ENCODE assay signal across 8 mouse cellular contexts in the genomic region with DNA sequence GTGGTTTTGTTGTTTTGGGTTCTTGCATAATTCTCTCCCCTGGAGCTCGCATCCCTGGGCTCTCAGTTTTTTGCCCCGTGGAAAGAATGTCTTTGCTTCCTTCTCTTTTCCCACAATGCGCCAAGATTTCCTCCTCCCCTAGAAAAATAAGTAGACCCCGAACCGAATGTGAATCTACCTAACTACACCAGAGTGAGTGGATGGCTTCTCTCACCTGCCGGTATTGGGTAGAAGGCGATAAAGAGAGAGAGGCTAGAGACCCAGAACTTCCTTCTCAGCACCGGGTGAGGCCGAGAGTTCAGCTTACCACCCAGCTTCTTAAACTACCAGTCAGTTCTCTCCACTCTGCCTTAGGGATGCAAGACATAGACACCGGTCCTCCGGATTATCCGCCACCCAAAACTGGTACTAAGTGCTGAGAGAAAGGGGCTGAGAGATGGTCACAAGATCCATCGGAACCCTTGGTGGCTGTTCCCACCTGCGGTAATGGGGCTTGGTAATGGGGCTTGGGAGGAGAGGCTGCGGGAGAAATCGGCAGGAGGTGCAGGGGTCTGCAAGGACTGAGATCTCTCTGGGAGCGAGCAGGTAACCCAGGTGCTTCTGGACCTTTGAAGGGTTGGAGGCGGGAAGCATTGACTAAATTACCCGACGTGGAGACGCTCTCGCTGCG. TPM values are rescaled to one million over a fixed set of nuclear protein-coding genes. Genes with fewer than 3 reads are reported as not detected.
DNase-seq lines count a peak whose midpoint lies in the region; ATAC-seq and TF ChIP-seq lines count a peak whose summit lies in the region.

No protein-coding gene starts in this region.

- no peaks in the 10 kb centered on the region for H3K9me3 ChIP-seq in lung, embryonic 14.5 days (ENCODE audit: low read depth, low read length)
- no peaks in the 10 kb centered on the region for H3K9me3 ChIP-seq in forebrain, postnatal 0 days (ENCODE audit: low read length)
- H3K9me3 ChIP-seq in liver, embryonic 13.5 days (replicated peaks) = no peaks in the 10 kb centered on the region
- H3K9me3 ChIP-seq in stomach, embryonic 15.5 days = no peaks in the 10 kb centered on the region

- H3K4me2 ChIP-seq in lung, embryonic 14.5 days = peak overlapping the region; percentile 60
- peak overlapping the region; percentile 61 for H3K4me2 ChIP-seq in forebrain, postnatal 0 days (ENCODE audit: low read depth)
- H3K4me2 ChIP-seq in liver, embryonic 13.5 days = peak overlapping the region; percentile 45
- peak overlapping the region; percentile 55 for H3K4me2 ChIP-seq in stomach, embryonic 15.5 days

- intact Hi-C loops in left cerebral cortex, postnatal 14 days (cut with DNase I) = no loop called here

- 4% methylated on average over 23 of the region's 23 CpGs for WGBS in lung, embryonic 14.5 days
- WGBS in forebrain, postnatal 0 days = 5% methylated on average over 23 of the region's 23 CpGs
- WGBS in liver, embryonic 13.5 days (ENCODE audit: insufficient replicate concordance) = 3% methylated on average over 23 of the region's 23 CpGs
- whole genome bisulfite sequencing in stomach, embryonic 15.5 days = 4% methylated on average over 23 of the region's 23 CpGs

- DNase-seq in lung, embryonic 14.5 days = no peak
- DNase-seq in lung, postnatal 25 days (ENCODE audit: low spot score) = no peak
- no peak for DNase-seq in forebrain, postnatal 0 days
- no peak for DNase-seq in liver, embryonic 13.5 days
- no peak for DNase-seq in cerebellum, adult 18-20 months
- no peak for DNase-seq in cerebellum, postnatal 4 days (ENCODE audit: low spot score in 2 of 2)
- DNase-seq in left cerebral cortex, postnatal 14 days (ENCODE audit: low spot score in 2 of 2) = no peak

- no peak for ATAC-seq in lung, embryonic 14.5 days (ENCODE audit: insufficient read depth)
- ATAC-seq in forebrain, postnatal 0 days = no peak
- ATAC-seq in liver, embryonic 13.5 days (ENCODE audit: low read depth) = no peak
- no peak for ATAC-seq in stomach, embryonic 15.5 days (ENCODE audit: insufficient read depth, low FRiP score, low read depth)

- no peaks in the 10 kb centered on the region for H3K36me3 ChIP-seq in lung, embryonic 14.5 days (ENCODE audit: insufficient read depth)
- no peaks in the 10 kb centered on the region for H3K36me3 ChIP-seq in forebrain, postnatal 0 days (ENCODE audit: insufficient read depth)
- no peaks in the 10 kb centered on the region for H3K36me3 ChIP-seq in liver, embryonic 13.5 days
- H3K36me3 ChIP-seq in stomach, embryonic 15.5 days = no peaks in the 10 kb centered on the region

- TF ChIP-seq CTCF in lung, embryonic 14.5 days (IDR thresholded peaks at IDR 0.05; ENCODE audit: low read depth) = no peak
- no peak for TF ChIP-seq CTCF in forebrain, postnatal 0 days (IDR thresholded peaks at IDR 0.05; ENCODE audit: low read depth)

- no peak overlapping the region for H3K27ac ChIP-seq in lung, embryonic 14.5 days (ENCODE audit: low read depth)
- no peak overlapping the region for H3K27ac ChIP-seq in forebrain, postnatal 0 days (ENCODE audit: low read depth, low read length)
- H3K27ac ChIP-seq in liver, embryonic 13.5 days = no peak overlapping the region
- H3K27ac ChIP-seq in stomach, embryonic 15.5 days = no peak overlapping the region

- peak overlapping the region; percentile 33 for H3K4me3 ChIP-seq in lung, embryonic 14.5 days (ENCODE audit: low read depth, low read length)
- H3K4me3 ChIP-seq in forebrain, postnatal 0 days (ENCODE audit: low read depth, low read length) = peak overlapping the region; percentile 35
- H3K4me3 ChIP-seq in liver, embryonic 13.5 days (replicated peaks) = peak overlapping the region; percentile 30
- peak overlapping the region; percentile 26 for H3K4me3 ChIP-seq in stomach, embryonic 15.5 days (replicated peaks)

- no peaks in the 10 kb centered on the region for H3K4me1 ChIP-seq in lung, embryonic 14.5 days (ENCODE audit: insufficient read depth)
- H3K4me1 ChIP-seq in forebrain, postnatal 0 days (ENCODE audit: insufficient read depth) = 0 out of 2 replicates have a peak, but pooled peaks cover 5% of the 10 kb centered on the region
- H3K4me1 ChIP-seq in liver, embryonic 13.5 days (replicated peaks) = no peaks in the 10 kb centered on the region
- H3K4me1 ChIP-seq in stomach, embryonic 15.5 days = 0 out of 2 replicates have a peak, but pooled peaks cover 8% of the 10 kb centered on the region

- H3K9ac ChIP-seq in lung, embryonic 14.5 days = no peak overlapping the region
- H3K9ac ChIP-seq in forebrain, postnatal 0 days = peak overlapping the region; percentile 23
- H3K9ac ChIP-seq in liver, embryonic 13.5 days = no peak overlapping the region
- H3K9ac ChIP-seq in stomach, embryonic 15.5 days = no peak overlapping the region

- H3K27me3 ChIP-seq in lung, embryonic 14.5 days (ENCODE audit: insufficient read depth, low read length) = peaks cover 58% of the 10 kb centered on the region
- H3K27me3 ChIP-seq in forebrain, postnatal 0 days (ENCODE audit: insufficient read depth, low read length) = peaks cover 43% of the 10 kb centered on the region
- peaks cover 71% of the 10 kb centered on the region for H3K27me3 ChIP-seq in liver, embryonic 13.5 days
- peaks cover 63% of the 10 kb centered on the region for H3K27me3 ChIP-seq in stomach, embryonic 15.5 days (replicated peaks)

RNA-seq across cellular contexts. Expression of a gene that starts 1.2 kb away (rescaled TPM):
- polyA plus RNA-seq in lung, embryonic 14.5 days (2014; fragmentation: Nextera tagmentation; extraction: Ambion mirVana) = not detected in 2 replicates
- not detected in 2 replicates for total RNA-seq in forebrain, postnatal 0 days (2014; rRNA removed)
- 0.06 and 0.13 TPM in 2 replicates for polyA plus RNA-seq in forebrain, postnatal 0 days (2015; fragmentation: Nextera tagmentation; extraction: Ambion mirVana)
- not detected in 2 replicates for polyA plus RNA-seq in liver, embryonic 13.5 days (2015; fragmentation: Nextera tagmentation; extraction: Ambion mirVana)
- not detected in 2 replicates for polyA plus RNA-seq in stomach, embryonic 15.5 days (2015; fragmentation: Nextera tagmentation; extraction: Ambion mirVana)
- total RNA-seq in left cerebral cortex, postnatal 14 days (2021) = not detected

RNA-seq across cellular contexts. Expression of a gene that starts 19.7 kb away (rescaled TPM):
- 5.3 and 5.9 TPM in 2 replicates for polyA plus RNA-seq in lung, embryonic 14.5 days (2014; fragmentation: Nextera tagmentation; extraction: Ambion mirVana)
- 16.9 and 17.8 TPM in 2 replicates for total RNA-seq in forebrain, postnatal 0 days (2014; rRNA removed)
- polyA plus RNA-seq in forebrain, postnatal 0 days (2015; fragmentation: Nextera tagmentation; extraction: Ambion mirVana) = 8.2 and 14.1 TPM in 2 replicates
- polyA plus RNA-seq in liver, embryonic 13.5 days (2015; fragmentation: Nextera tagmentation; extraction: Ambion mirVana) = 28.7 and 44.7 TPM in 2 replicates
- 27.8 and 30.9 TPM in 2 replicates for polyA plus RNA-seq in stomach, embryonic 15.5 days (2015; fragmentation: Nextera tagmentation; extraction: Ambion mirVana)
- total RNA-seq in left cerebral cortex, postnatal 14 days (2021) = 10 to 100 TPM; 17.1 to 17.5 TPM
